Mouse (Mus musculus) cerebellum, adult 2 months (tissue): Measurements from ENCODE around the gene Khsrp.

ENCODE experiments used
- CTCF ChIP-seq: fragments of 200-500 bp; IDR thresholded peaks from 2 replicates; pipeline ENCODE4 v1.5.1; 2011; ENCODE audit warnings: low read depth, mild to moderate bottlenecking, control low read depth, low read length, moderate library complexity, borderline replicate concordance; ENCODE audit not compliant: insufficient read depth
- POLR2A ChIP-seq: fragments of 200-500 bp; IDR thresholded peaks from 2 replicates; pipeline ENCODE4 v1.6.1; 2011; ENCODE audit warnings: low read length, control low read depth, borderline replicate concordance; ENCODE audit not compliant: insufficient read depth

DNA sequence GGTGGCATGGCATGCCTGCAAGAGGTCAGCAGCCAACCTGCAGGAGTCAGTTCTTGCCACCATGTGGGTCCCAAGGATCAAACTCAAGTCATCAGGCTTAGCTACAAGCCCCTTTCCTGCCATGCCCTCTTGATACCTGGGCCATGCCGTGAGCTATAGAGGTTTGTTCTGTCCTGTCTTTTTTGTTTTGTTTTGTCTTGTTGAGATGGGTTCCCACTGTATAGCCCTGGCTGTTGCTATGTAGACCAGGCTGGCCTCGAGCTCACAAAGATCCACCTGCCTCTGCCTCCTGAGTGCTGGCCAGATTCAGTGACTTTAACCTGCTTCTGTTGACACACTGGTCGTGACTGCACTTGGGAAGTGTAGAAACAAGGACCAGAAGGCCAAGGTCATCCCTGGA is 55.9 kb downstream of the Khsrp start:
- TF ChIP-seq CTCF: no peak
- TF ChIP-seq POLR2A: no peak
